Mouse (Mus musculus) myocyte (in vitro differentiated cells): ENCODE results near the gene Cnot2. TPM values are rescaled to one million over a fixed set of nuclear protein-coding genes. Genes with fewer than 3 reads are reported as not detected.

Source experiments
- H3K27me3 ChIP-seq: one replicate; pipeline ENCODE4 v1.6.1; 2011; ENCODE audit not compliant: control insufficient read depth, insufficient read depth, insufficient read length
- H3K36me3 ChIP-seq: one replicate; pipeline ENCODE4 v1.6.1; 2011; ENCODE audit not compliant: control insufficient read depth, insufficient read depth
- H3K4me2 ChIP-seq: one replicate; pipeline ENCODE4 v1.6.1; 2011; ENCODE audit warnings: low read depth, control low read depth
- H3K4me3 ChIP-seq: one replicate; pipeline ENCODE4 v1.5.1; 2011; ENCODE audit warnings: mild to moderate bottlenecking, control low read depth, moderate library complexity
- H3K79me2 ChIP-seq: one replicate; pipeline ENCODE4 v1.6.1; 2011; ENCODE audit not compliant: control insufficient read depth, insufficient read depth
- H3ac ChIP-seq: one replicate; pipeline ENCODE4 v1.6.1; 2011; ENCODE audit not compliant: control insufficient read depth, insufficient read length
- CEBPB ChIP-seq: IDR thresholded peaks from 2 replicates; pipeline ENCODE4 v1.6.1; 2011; ENCODE audit warnings: mild to moderate bottlenecking, moderate library complexity; ENCODE audit not compliant: poor library complexity, insufficient read depth, severe bottlenecking
- E2F4 ChIP-seq: IDR thresholded peaks from one replicate; pipeline ENCODE4 v1.6.1; 2011; ENCODE audit warnings: mild to moderate bottlenecking, control low read depth, moderate library complexity; ENCODE audit not compliant: insufficient read depth
- MAX ChIP-seq: IDR thresholded peaks from one replicate; pipeline ENCODE4 v1.6.1; 2011; ENCODE audit warnings: low read depth, mild to moderate bottlenecking, control low read depth
- MYOD1 ChIP-seq, 3 experiments: IDR thresholded peaks; one replicate each; pipeline ENCODE4 v1.6.1; 2011; ENCODE audit warnings: control low read depth in 2 of 3, low read depth in 2 of 3, mild to moderate bottlenecking in 2 of 3, moderate library complexity in 1 of 3; ENCODE audit not compliant: insufficient read length in 2 of 3, control insufficient read depth in 1 of 3
- MYOG ChIP-seq, 3 experiments: IDR thresholded peaks; one replicate each; pipeline ENCODE4 v1.6.1; 2011; ENCODE audit warnings: control low read depth in 2 of 3, low read depth in 2 of 3, mild to moderate bottlenecking in 2 of 3; ENCODE audit not compliant: insufficient read length in 2 of 3, control insufficient read depth in 1 of 3, insufficient read depth in 1 of 3
- POLR2A ChIP-seq: IDR thresholded peaks from one replicate; pipeline ENCODE4 v1.6.1; 2011; ENCODE audit warnings: low read depth, mild to moderate bottlenecking, control low read depth, moderate library complexity; ENCODE audit not compliant: insufficient read length
- POLR2AphosphoS2 ChIP-seq: IDR thresholded peaks from one replicate; pipeline ENCODE4 v1.6.1; 2011; ENCODE audit warnings: low read depth, control low read depth; ENCODE audit not compliant: insufficient read length
- REST ChIP-seq: IDR thresholded peaks from one replicate; pipeline ENCODE4 v1.6.1; 2011; ENCODE audit warnings: mild to moderate bottlenecking, control low read depth, moderate library complexity; ENCODE audit not compliant: insufficient read depth, insufficient read length
- SRF ChIP-seq: IDR thresholded peaks from one replicate; pipeline ENCODE4 v1.6.1; 2011; ENCODE audit warnings: low read depth; ENCODE audit not compliant: control insufficient read depth, insufficient read length
- TCF12 ChIP-seq: IDR thresholded peaks from one replicate; pipeline ENCODE4 v1.6.1; 2011; ENCODE audit warnings: mild to moderate bottlenecking, control low read depth; ENCODE audit not compliant: poor library complexity, insufficient read depth, severe bottlenecking
- TCF3 ChIP-seq: IDR thresholded peaks from one replicate; pipeline ENCODE4 v1.6.1; 2011; ENCODE audit warnings: low read depth, control low read depth; ENCODE audit not compliant: insufficient read length
- USF1 ChIP-seq: IDR thresholded peaks from one replicate; pipeline ENCODE4 v1.6.1; 2011; ENCODE audit warnings: low read depth, mild to moderate bottlenecking, control low read depth, moderate library complexity
- polyA plus RNA-seq: library from polyadenylated mRNA; unstranded; fragments of >200 nt; fragmentation: generic; extraction: Trizol; gene quantifications from one replicate; pipeline ENCODE4 v1.2.1, GENCODE M21; 2012; ENCODE audit warnings: missing spikeins

Cnot2 gene
- polyA plus RNA-seq, 1 experiment: 23.8 TPM

- no peaks in the 10 kb centered on the region for H3K27me3 ChIP-seq
- H3K4me3 ChIP-seq: no peak overlapping the region
- H3K79me2 ChIP-seq: no peaks in the 10 kb centered on the region
- peaks cover 26% of the 10 kb centered on the region for H3K36me3 ChIP-seq
- no peak overlapping the region for H3ac ChIP-seq
- TF ChIP-seq POLR2A: no peak
- no peak for TF ChIP-seq TCF3
- no peak for TF ChIP-seq E2F4
- TF ChIP-seq SRF: no peak
- TF ChIP-seq USF1: no peak
- TF ChIP-seq MYOG (IDR thresholded peaks at IDR 0.05; ENCODE audit: control insufficient read depth in 1 of 3, insufficient read depth in 1 of 3, insufficient read length in 2 of 3, low read depth in 2 of 3): no peak
- no peak for TF ChIP-seq TCF12
- TF ChIP-seq MAX: no peak
- no peak for TF ChIP-seq CEBPB
- TF ChIP-seq REST: no peak
- TF ChIP-seq POLR2AphosphoS2: no peak
- no peak for TF ChIP-seq MYOD1 (IDR thresholded peaks at IDR 0.05; ENCODE audit: control insufficient read depth in 1 of 3, insufficient read length in 2 of 3, low read depth in 2 of 3)
- H3K4me2 ChIP-seq: no peak overlapping the region
Measured at GRCm38 (mm10) chr10:116486895-116487747, 94.2 kb downstream of the Cnot2 start.

- Histone ChIP-seq H3K79me2 (no peaks in the 10 kb centered on the region), H3K36me3 (peaks cover 16% of the 10 kb centered on the region), H3K4me3 (no peak overlapping the region), H3ac (no peak overlapping the region), H3K4me2 (no peak overlapping the region), H3K27me3 (no peaks in the 10 kb centered on the region)
- TF ChIP-seq MYOG (IDR thresholded peaks at IDR 0.05; ENCODE audit: control insufficient read depth in 1 of 3, insufficient read depth in 1 of 3, insufficient read length in 2 of 3, low read depth in 2 of 3): no peak
- no peak for TF ChIP-seq POLR2A
- TF ChIP-seq REST: no peak
- no peak for TF ChIP-seq CEBPB
- TF ChIP-seq E2F4: no peak
- no peak for TF ChIP-seq POLR2AphosphoS2
- TF ChIP-seq SRF: no peak
- TF ChIP-seq MYOD1 (IDR thresholded peaks at IDR 0.05; ENCODE audit: control insufficient read depth in 1 of 3, insufficient read length in 2 of 3, low read depth in 2 of 3): no peak
- no peak for TF ChIP-seq USF1
- TF ChIP-seq TCF3: no peak
- TF ChIP-seq MAX: no peak
- TF ChIP-seq TCF12: no peak
Measured at GRCm38 (mm10) chr10:116481917-116482316, 99.4 kb downstream of the Cnot2 start.

GRCm38 (mm10) chr10:116480988-116481387, 100.3 kb downstream of the Cnot2 start:
- Histone ChIP-seq H3ac (no peak overlapping the region), H3K4me3 (no peak overlapping the region), H3K79me2 (no peaks in the 10 kb centered on the region), H3K27me3 (no peaks in the 10 kb centered on the region), H3K4me2 (no peak overlapping the region), H3K36me3 (peaks cover 16% of the 10 kb centered on the region)
- TF ChIP-seq SRF: no peak
- no peak for TF ChIP-seq TCF12
- no peak for TF ChIP-seq MAX
- no peak for TF ChIP-seq POLR2AphosphoS2
- TF ChIP-seq E2F4: no peak
- no peak for TF ChIP-seq USF1
- no peak for TF ChIP-seq MYOD1 (IDR thresholded peaks at IDR 0.05; ENCODE audit: control insufficient read depth in 1 of 3, insufficient read length in 2 of 3, low read depth in 2 of 3)
- TF ChIP-seq POLR2A: no peak
- TF ChIP-seq MYOG (IDR thresholded peaks at IDR 0.05; ENCODE audit: control insufficient read depth in 1 of 3, insufficient read depth in 1 of 3, insufficient read length in 2 of 3, low read depth in 2 of 3): no peak
- TF ChIP-seq TCF3: no peak
- TF ChIP-seq CEBPB: no peak
- no peak for TF ChIP-seq REST

GRCm38 (mm10) chr10:116476559-116476958, 104.8 kb downstream of the Cnot2 start:
- Histone ChIP-seq H3ac (no peak overlapping the region), H3K27me3 (no peaks in the 10 kb centered on the region), H3K4me2 (no peak overlapping the region), H3K36me3 (no peaks in the 10 kb centered on the region), H3K79me2 (no peaks in the 10 kb centered on the region), H3K4me3 (no peak overlapping the region)
- no peak for TF ChIP-seq MYOG (IDR thresholded peaks at IDR 0.05; ENCODE audit: control insufficient read depth in 1 of 3, insufficient read depth in 1 of 3, insufficient read length in 2 of 3, low read depth in 2 of 3)

- Histone ChIP-seq H3K27me3 (no peaks in the 10 kb centered on the region), H3K4me3 (no peak overlapping the region), H3ac (no peak overlapping the region), H3K36me3 (no peaks in the 10 kb centered on the region), H3K4me2 (no peak overlapping the region), H3K79me2 (no peaks in the 10 kb centered on the region)
- TF ChIP-seq TCF12 (no peak), TCF3 (no peak), REST (no peak), POLR2AphosphoS2 (no peak), E2F4 (no peak), USF1 (no peak), MYOD1 (IDR thresholded peaks at IDR 0.05; ENCODE audit: control insufficient read depth in 1 of 3, insufficient read length in 2 of 3, low read depth in 2 of 3) (no peak), SRF (no peak), CEBPB (no peak), POLR2A (no peak), MAX (no peak), MYOG (IDR thresholded peaks at IDR 0.05; ENCODE audit: control insufficient read depth in 1 of 3, insufficient read depth in 1 of 3, insufficient read length in 2 of 3, low read depth in 2 of 3) (no peak)
Measured at GRCm38 (mm10) chr10:116475725-116476124, 105.6 kb downstream of the Cnot2 start.
